Mouse (Mus musculus) myocyte (in vitro differentiated cells): ENCODE results near the gene Lrrc1. TPM values are rescaled to one million over a fixed set of nuclear protein-coding genes. Genes with fewer than 3 reads are reported as not detected.

Experiments used
- H3K27me3 ChIP-seq: one replicate; pipeline ENCODE4 v1.6.1; 2011; ENCODE audit not compliant: control insufficient read depth, insufficient read depth, insufficient read length
- H3K36me3 ChIP-seq: one replicate; pipeline ENCODE4 v1.6.1; 2011; ENCODE audit not compliant: control insufficient read depth, insufficient read depth
- H3K4me2 ChIP-seq: one replicate; pipeline ENCODE4 v1.6.1; 2011; ENCODE audit warnings: low read depth, control low read depth
- H3K4me3 ChIP-seq: one replicate; pipeline ENCODE4 v1.5.1; 2011; ENCODE audit warnings: mild to moderate bottlenecking, control low read depth, moderate library complexity
- H3K79me2 ChIP-seq: one replicate; pipeline ENCODE4 v1.6.1; 2011; ENCODE audit not compliant: control insufficient read depth, insufficient read depth
- H3ac ChIP-seq: one replicate; pipeline ENCODE4 v1.6.1; 2011; ENCODE audit not compliant: control insufficient read depth, insufficient read length
- E2F4 ChIP-seq: IDR thresholded peaks from one replicate; pipeline ENCODE4 v1.6.1; 2011; ENCODE audit warnings: mild to moderate bottlenecking, control low read depth, moderate library complexity; ENCODE audit not compliant: insufficient read depth
- MAX ChIP-seq: IDR thresholded peaks from one replicate; pipeline ENCODE4 v1.6.1; 2011; ENCODE audit warnings: low read depth, mild to moderate bottlenecking, control low read depth
- MYOD1 ChIP-seq, 3 experiments: IDR thresholded peaks; one replicate each; pipeline ENCODE4 v1.6.1; 2011; ENCODE audit warnings: control low read depth in 2 of 3, low read depth in 2 of 3, mild to moderate bottlenecking in 2 of 3, moderate library complexity in 1 of 3; ENCODE audit not compliant: insufficient read length in 2 of 3, control insufficient read depth in 1 of 3
- MYOG ChIP-seq, 3 experiments: IDR thresholded peaks; one replicate each; pipeline ENCODE4 v1.6.1; 2011; ENCODE audit warnings: control low read depth in 2 of 3, low read depth in 2 of 3, mild to moderate bottlenecking in 2 of 3; ENCODE audit not compliant: insufficient read length in 2 of 3, control insufficient read depth in 1 of 3, insufficient read depth in 1 of 3
- POLR2A ChIP-seq: IDR thresholded peaks from one replicate; pipeline ENCODE4 v1.6.1; 2011; ENCODE audit warnings: low read depth, mild to moderate bottlenecking, control low read depth, moderate library complexity; ENCODE audit not compliant: insufficient read length
- POLR2AphosphoS2 ChIP-seq: IDR thresholded peaks from one replicate; pipeline ENCODE4 v1.6.1; 2011; ENCODE audit warnings: low read depth, control low read depth; ENCODE audit not compliant: insufficient read length
- REST ChIP-seq: IDR thresholded peaks from one replicate; pipeline ENCODE4 v1.6.1; 2011; ENCODE audit warnings: mild to moderate bottlenecking, control low read depth, moderate library complexity; ENCODE audit not compliant: insufficient read depth, insufficient read length
- SRF ChIP-seq: IDR thresholded peaks from one replicate; pipeline ENCODE4 v1.6.1; 2011; ENCODE audit warnings: low read depth; ENCODE audit not compliant: control insufficient read depth, insufficient read length
- TCF12 ChIP-seq: IDR thresholded peaks from one replicate; pipeline ENCODE4 v1.6.1; 2011; ENCODE audit warnings: mild to moderate bottlenecking, control low read depth; ENCODE audit not compliant: poor library complexity, insufficient read depth, severe bottlenecking
- TCF3 ChIP-seq: IDR thresholded peaks from one replicate; pipeline ENCODE4 v1.6.1; 2011; ENCODE audit warnings: low read depth, control low read depth; ENCODE audit not compliant: insufficient read length
- USF1 ChIP-seq: IDR thresholded peaks from one replicate; pipeline ENCODE4 v1.6.1; 2011; ENCODE audit warnings: low read depth, mild to moderate bottlenecking, control low read depth, moderate library complexity
- polyA plus RNA-seq: library from polyadenylated mRNA; unstranded; fragments of >200 nt; fragmentation: generic; extraction: Trizol; gene quantifications from one replicate; pipeline ENCODE4 v1.2.1, GENCODE M21; 2012; ENCODE audit warnings: missing spikeins

The Lrrc1 gene
- polyA plus RNA-seq, 1 experiment: 10.4 TPM

GRCm38 (mm10) chr9:77561827-77562226 is 17.2 kb upstream of the Lrrc1 start:
- Histone ChIP-seq H3K27me3 (no peaks in the 10 kb centered on the region), H3K4me3 (no peak overlapping the region), H3K36me3 (no peaks in the 10 kb centered on the region), H3K79me2 (no peaks in the 10 kb centered on the region), H3K4me2 (no peak overlapping the region), H3ac (no peak overlapping the region)
- TF ChIP-seq REST (no peak), E2F4 (no peak), MYOD1 (IDR thresholded peaks at IDR 0.05; ENCODE audit: control insufficient read depth in 1 of 3, insufficient read length in 2 of 3, low read depth in 2 of 3) (no peak), SRF (no peak)

DNA sequence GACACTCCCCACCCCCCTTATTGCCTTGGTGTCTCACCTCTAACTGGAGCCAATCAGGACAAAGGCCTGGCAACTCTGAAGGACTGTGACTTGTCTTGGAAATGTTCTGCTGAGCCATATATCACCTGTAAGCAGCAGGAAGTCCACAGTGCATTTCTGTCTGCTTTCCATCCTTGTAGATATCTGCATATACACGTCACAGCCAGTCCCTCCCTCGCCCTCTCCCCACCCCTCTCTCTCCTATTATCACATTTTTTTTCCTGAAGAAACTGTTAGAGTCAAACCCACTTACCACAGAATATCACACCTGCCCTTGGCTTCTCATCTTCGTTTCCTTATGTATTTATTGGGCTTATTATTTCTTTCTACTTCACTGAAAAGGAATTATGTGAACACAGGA is 13.3 kb upstream of the Lrrc1 start:
- Histone ChIP-seq H3ac (no peak overlapping the region), H3K4me2 (no peak overlapping the region), H3K4me3 (no peak overlapping the region), H3K36me3 (no peaks in the 10 kb centered on the region), H3K27me3 (no peaks in the 10 kb centered on the region), H3K79me2 (no peaks in the 10 kb centered on the region)
- no peak for TF ChIP-seq E2F4
- TF ChIP-seq MYOG (IDR thresholded peaks at IDR 0.05; ENCODE audit: control insufficient read depth in 1 of 3, insufficient read depth in 1 of 3, insufficient read length in 2 of 3, low read depth in 2 of 3): no peak
- TF ChIP-seq MYOD1 (IDR thresholded peaks at IDR 0.05; ENCODE audit: control insufficient read depth in 1 of 3, insufficient read length in 2 of 3, low read depth in 2 of 3): no peak

DNA sequence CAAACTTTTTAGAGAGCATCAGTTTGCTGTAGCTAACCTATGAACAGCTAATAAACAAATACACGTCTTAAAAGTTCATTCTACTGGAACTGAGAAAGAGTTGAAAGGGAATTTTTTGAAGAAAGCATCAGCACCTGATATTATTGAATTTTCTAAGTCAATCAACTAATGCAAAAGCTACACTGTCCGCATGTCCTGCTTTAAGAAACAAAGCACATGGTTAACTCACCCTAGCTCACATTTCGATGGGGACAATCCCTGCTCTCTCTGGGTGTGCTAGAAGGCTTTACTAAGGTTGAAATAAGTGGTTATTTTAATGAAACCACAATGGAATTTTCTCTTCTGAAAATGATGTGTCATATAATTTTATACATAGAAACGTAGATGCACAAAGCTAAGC is 12.5 kb upstream of the Lrrc1 start:
- Histone ChIP-seq H3ac (no peak overlapping the region), H3K36me3 (no peaks in the 10 kb centered on the region), H3K79me2 (no peaks in the 10 kb centered on the region), H3K4me2 (no peak overlapping the region), H3K27me3 (no peaks in the 10 kb centered on the region), H3K4me3 (no peak overlapping the region)
- TF ChIP-seq TCF3 (no peak), REST (no peak), TCF12 (no peak), E2F4 (no peak), MAX (no peak), SRF (no peak), MYOG (IDR thresholded peaks at IDR 0.05; ENCODE audit: control insufficient read depth in 1 of 3, insufficient read depth in 1 of 3, insufficient read length in 2 of 3, low read depth in 2 of 3) (no peak), MYOD1 (IDR thresholded peaks at IDR 0.05; ENCODE audit: control insufficient read depth in 1 of 3, insufficient read length in 2 of 3, low read depth in 2 of 3) (no peak), POLR2A (no peak)

- TF ChIP-seq TCF3 (no peak), MAX (no peak), POLR2AphosphoS2 (no peak), POLR2A (no peak), TCF12 (no peak), MYOD1 (IDR thresholded peaks at IDR 0.05; ENCODE audit: control insufficient read depth in 1 of 3, insufficient read length in 2 of 3, low read depth in 2 of 3) (no peak), REST (no peak), SRF (no peak), USF1 (no peak), MYOG (IDR thresholded peaks at IDR 0.05; ENCODE audit: control insufficient read depth in 1 of 3, insufficient read depth in 1 of 3, insufficient read length in 2 of 3, low read depth in 2 of 3) (no peak), E2F4 (no peak)
- no peak overlapping the region for H3K4me3 ChIP-seq
- H3K4me2 ChIP-seq: no peak overlapping the region
- no peaks in the 10 kb centered on the region for H3K27me3 ChIP-seq
- no peak overlapping the region for H3ac ChIP-seq
- H3K79me2 ChIP-seq: no peaks in the 10 kb centered on the region
- no peaks in the 10 kb centered on the region for H3K36me3 ChIP-seq
These were observed 11.8 kb upstream of the Lrrc1 start for GRCm38 (mm10) chr9:77556435-77556834.

DNA sequence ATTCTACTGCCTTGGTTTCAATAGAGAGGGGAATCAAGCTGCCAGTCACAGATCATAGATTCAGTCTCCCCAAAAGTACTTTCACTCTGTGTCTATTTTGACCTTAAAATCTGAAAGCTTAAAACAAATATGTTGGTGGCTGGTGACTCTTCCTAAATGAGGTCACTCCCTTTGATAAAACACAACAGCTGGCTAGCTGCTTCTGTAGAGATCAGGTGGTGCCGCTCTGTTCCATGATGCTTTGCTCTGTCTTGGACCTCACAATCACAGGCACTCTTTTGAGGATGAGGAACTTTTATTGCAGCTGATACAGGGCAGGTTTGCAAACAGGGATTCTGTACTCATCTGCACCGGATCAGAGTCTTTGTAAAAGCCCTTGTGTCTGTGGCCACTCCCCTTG is 8.8 kb upstream of the Lrrc1 start:
- H3K79me2 ChIP-seq: no peaks in the 10 kb centered on the region
- peak in 2 of 3 experiments; percentile 61 to 70 for TF ChIP-seq MYOD1 (IDR thresholded peaks at IDR 0.05; ENCODE audit: control insufficient read depth in 1 of 3, insufficient read length in 2 of 3, low read depth in 2 of 3)
- TF ChIP-seq USF1: peak; percentile 21
- TF ChIP-seq POLR2AphosphoS2: no peak
- no peaks in the 10 kb centered on the region for H3K36me3 ChIP-seq
- no peak overlapping the region for H3K4me3 ChIP-seq
- no peak overlapping the region for H3ac ChIP-seq
- H3K4me2 ChIP-seq: peak overlapping the region; percentile 16
- no peaks in the 10 kb centered on the region for H3K27me3 ChIP-seq

GRCm38 (mm10) chr9:77551036-77551512 is 6.4 kb upstream of the Lrrc1 start:
- TF ChIP-seq POLR2AphosphoS2: no peak
- Histone ChIP-seq H3ac (no peak overlapping the region), H3K79me2 (no peaks in the 10 kb centered on the region), H3K4me2 (no peak overlapping the region), H3K27me3 (no peaks in the 10 kb centered on the region), H3K36me3 (no peaks in the 10 kb centered on the region), H3K4me3 (no peak overlapping the region)
